Mouse (Mus musculus): ENCODE measurements at regions not wholly inside any gene's neighbourhood (a gene's known extent, or its start where the extent isn't known, plus 50 kb on each side); places are given as distances from the start of the nearest gene placed in this dataset.

- TF ChIP-seq CTCF (IDR thresholded peaks at IDR 0.05; ENCODE audit: low read depth) (no peak), EP300 (optimal IDR thresholded peaks at IDR 0.05) (no peak)
Measured at GRCm38 (mm10) chr3:33399321-33399720, 256.3 kb upstream of the Pex5l start.

Measured in stomach, postnatal 0 days (tissue).